Mouse (Mus musculus): ENCODE measurements around the gene Spata3. TPM values are rescaled to one million over a fixed set of nuclear protein-coding genes. Genes with fewer than 3 reads are reported as not detected.
"Not testable (repeated sequence)": the region's sequence is repeated elsewhere in the genome, so short reads cannot be mapped to it uniquely, and the experiment has no call there.

Spata3 gene
- polyA plus RNA-seq, 1 experiment from 2014 or later, result not detected

DNA sequence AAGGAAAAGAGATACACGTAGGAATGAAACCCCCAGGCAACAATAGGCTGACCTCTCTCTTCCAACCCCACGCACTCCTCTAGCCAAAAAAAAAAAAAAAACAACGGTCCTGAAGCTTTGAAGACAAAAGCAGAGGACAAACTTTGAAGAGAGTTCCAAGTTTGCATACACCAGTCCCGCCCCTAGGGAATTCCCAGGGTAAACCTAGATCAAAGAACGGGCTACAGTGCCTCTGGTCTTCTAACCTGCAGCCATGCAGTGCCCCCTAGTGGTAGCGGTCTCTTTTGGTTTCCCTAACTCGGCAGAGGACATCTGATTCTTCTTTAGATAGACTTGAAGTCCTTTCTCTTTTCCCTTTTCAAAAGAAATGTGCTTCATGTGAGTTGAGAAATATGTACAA is 8.8 kb upstream of the Spata3 start:
- no peak overlapping the region for H3K9ac ChIP-seq (ENCODE audit: low read depth, low read length)
- WGBS, result under 1% methylated on average over 7 of the region's 7 CpGs
- H3K4me3 ChIP-seq (ENCODE audit: low read depth, low read length), result no peak overlapping the region
- H3K9me3 ChIP-seq (ENCODE audit: control insufficient read depth, low read length), result no peaks in the 10 kb centered on the region
- no peak overlapping the region for H3K4me2 ChIP-seq (replicated peaks; ENCODE audit: low read depth, low read length)
- H3K36me3 ChIP-seq (ENCODE audit: control insufficient read depth, insufficient read depth, low read length), result no peaks in the 10 kb centered on the region
- no peaks in the 10 kb centered on the region for H3K27me3 ChIP-seq (ENCODE audit: control insufficient read depth, insufficient read depth, low read length)
- ATAC-seq (ENCODE audit: low FRiP score) (peak; percentile 78), DNase-seq (ENCODE audit: low spot score) (peak; percentile 95)
- no peaks in the 10 kb centered on the region for H3K4me1 ChIP-seq (replicated peaks; ENCODE audit: control insufficient read depth, insufficient read depth, low read length)
- H3K27ac ChIP-seq (ENCODE audit: low read depth, low read length), result no peak overlapping the region

- DNase-seq (ENCODE audit: low spot score); H3K9ac ChIP-seq (ENCODE audit: low read depth, low read length); H3K36me3 ChIP-seq (ENCODE audit: control insufficient read depth, insufficient read depth, low read length); H3K4me1 ChIP-seq (replicated peaks; ENCODE audit: control insufficient read depth, insufficient read depth, low read length); H3K4me2 ChIP-seq (replicated peaks; ENCODE audit: low read depth, low read length); H3K9me3 ChIP-seq (ENCODE audit: control insufficient read depth, low read length); H3K4me3 ChIP-seq (ENCODE audit: low read depth, low read length); ATAC-seq (ENCODE audit: low FRiP score); H3K27ac ChIP-seq (ENCODE audit: low read depth, low read length): not testable (repeated sequence)
- H3K27me3 ChIP-seq (ENCODE audit: control insufficient read depth, insufficient read depth, low read length), result peaks cover 19% of the 10 kb centered on the region
- WGBS, result 87% methylated on average over 9 of the region's 9 CpGs
These were observed 858 bp upstream of the Spata3 start for GRCm38 (mm10) chr1:86015758-86016157.

- Histone ChIP-seq H3K36me3 (ENCODE audit: control insufficient read depth, insufficient read depth, low read length) (no peaks in the 10 kb centered on the region), H3K27ac (ENCODE audit: low read depth, low read length) (no peak overlapping the region), H3K4me3 (ENCODE audit: low read depth, low read length) (peak overlapping the region; percentile 47), H3K4me1 (replicated peaks; ENCODE audit: control insufficient read depth, insufficient read depth, low read length) (no peaks in the 10 kb centered on the region; the same call in 1 of the 2 replicates), H3K9ac (ENCODE audit: low read depth, low read length) (peak overlapping the region; percentile 67), H3K4me2 (replicated peaks; ENCODE audit: low read depth, low read length) (peak overlapping the region; percentile 95), H3K27me3 (ENCODE audit: control insufficient read depth, insufficient read depth, low read length) (peaks cover 19% of the 10 kb centered on the region), H3K9me3 (ENCODE audit: control insufficient read depth, low read length) (no peaks in the 10 kb centered on the region)
- WGBS, result 4% methylated on average over 60 of the region's 60 CpGs
- ATAC-seq (ENCODE audit: low FRiP score) (peak; percentile 76), DNase-seq (ENCODE audit: low spot score) (peak; percentile 78)
These were observed 1.8 kb downstream of the Spata3 start for GRCm38 (mm10) chr1:86018235-86019055.

- no peak overlapping the region for H3K27ac ChIP-seq (ENCODE audit: low read depth, low read length)
- H3K4me3 ChIP-seq (ENCODE audit: low read depth, low read length), result no peak overlapping the region
- no peak overlapping the region for H3K9ac ChIP-seq (ENCODE audit: low read depth, low read length)
- ATAC-seq (ENCODE audit: low FRiP score) (no peak), DNase-seq (ENCODE audit: low spot score) (peak; percentile 13)
- H3K36me3 ChIP-seq (ENCODE audit: control insufficient read depth, insufficient read depth, low read length), result no peaks in the 10 kb centered on the region
- H3K27me3 ChIP-seq (ENCODE audit: control insufficient read depth, insufficient read depth, low read length), result peaks cover 19% of the 10 kb centered on the region
- 68% methylated on average over 11 of the region's 11 CpGs for WGBS
- no peaks in the 10 kb centered on the region; the same call in 1 of the 2 replicates for H3K4me1 ChIP-seq (replicated peaks; ENCODE audit: control insufficient read depth, insufficient read depth, low read length)
- H3K9me3 ChIP-seq (ENCODE audit: control insufficient read depth, low read length), result no peaks in the 10 kb centered on the region
- no peak overlapping the region for H3K4me2 ChIP-seq (replicated peaks; ENCODE audit: low read depth, low read length)
These were observed 4.9 kb downstream of the Spata3 start for GRCm38 (mm10) chr1:86021365-86021989.

GRCm38 (mm10) chr1:86032273-86032987 is 15.8 kb downstream of the Spata3 start:
- Histone ChIP-seq H3K4me1 (replicated peaks; ENCODE audit: control insufficient read depth, insufficient read depth, low read length) (no peaks in the 10 kb centered on the region; the same call in 1 of the 2 replicates), H3K36me3 (ENCODE audit: control insufficient read depth, insufficient read depth, low read length) (no peaks in the 10 kb centered on the region), H3K4me2 (replicated peaks; ENCODE audit: low read depth, low read length) (no peak overlapping the region), H3K27me3 (ENCODE audit: control insufficient read depth, insufficient read depth, low read length) (no peaks in the 10 kb centered on the region), H3K4me3 (ENCODE audit: low read depth, low read length) (no peak overlapping the region), H3K27ac (ENCODE audit: low read depth, low read length) (0 out of 2 replicates have a peak overlapping the region, but pooled peaks have one; percentile 30), H3K9me3 (ENCODE audit: control insufficient read depth, low read length) (no peaks in the 10 kb centered on the region), H3K9ac (ENCODE audit: low read depth, low read length) (no peak overlapping the region)
- WGBS, result 6% methylated on average over 11 of the region's 11 CpGs
- DNase-seq (ENCODE audit: low spot score) (peak; percentile 22), ATAC-seq (ENCODE audit: low FRiP score) (peak; percentile 47; the same call in 1 of the 2 replicates)

GRCm38 (mm10) chr1:86038191-86038951 is 21.8 kb downstream of the Spata3 start:
- no peaks in the 10 kb centered on the region for H3K27me3 ChIP-seq (ENCODE audit: control insufficient read depth, insufficient read depth, low read length)
- no peak for DNase-seq (ENCODE audit: low spot score)
- no peak for ATAC-seq (ENCODE audit: low FRiP score)
- no peak overlapping the region for H3K4me3 ChIP-seq (ENCODE audit: low read depth, low read length)
- 82% methylated on average over 3 of the region's 3 CpGs for WGBS
- H3K27ac ChIP-seq (ENCODE audit: low read depth, low read length), result no peak overlapping the region
- H3K9me3 ChIP-seq (ENCODE audit: control insufficient read depth, low read length), result no peaks in the 10 kb centered on the region
- no peaks in the 10 kb centered on the region for H3K36me3 ChIP-seq (ENCODE audit: control insufficient read depth, insufficient read depth, low read length)
- no peak overlapping the region for H3K4me2 ChIP-seq (replicated peaks; ENCODE audit: low read depth, low read length)
- no peak overlapping the region for H3K9ac ChIP-seq (ENCODE audit: low read depth, low read length)
- H3K4me1 ChIP-seq (replicated peaks; ENCODE audit: control insufficient read depth, insufficient read depth, low read length), result no peaks in the 10 kb centered on the region

DNA sequence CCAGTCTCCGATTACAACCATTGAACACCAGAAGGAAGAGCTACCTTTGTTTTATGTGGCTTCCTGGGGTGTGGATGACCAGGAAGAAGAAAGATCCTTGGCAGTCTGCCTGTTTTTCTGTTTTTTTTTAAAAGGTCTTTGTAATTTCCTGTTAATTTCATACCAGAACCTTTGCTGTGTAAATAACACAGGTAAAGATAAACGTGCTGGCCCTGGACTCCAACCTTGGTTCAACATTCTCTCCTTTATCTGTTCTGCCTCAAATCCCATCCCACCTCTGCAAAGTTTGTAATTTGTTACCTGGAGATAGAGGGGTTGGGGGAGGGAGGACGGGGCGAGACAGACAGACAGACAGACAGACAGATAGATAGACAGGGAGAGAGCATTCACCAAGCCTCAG is 23.5 kb downstream of the Spata3 start:
- H3K27ac ChIP-seq (ENCODE audit: low read depth, low read length), result no peak overlapping the region
- H3K27me3 ChIP-seq (ENCODE audit: control insufficient read depth, insufficient read depth, low read length), result peaks cover 9% of the 10 kb centered on the region
- no peak overlapping the region for H3K4me3 ChIP-seq (ENCODE audit: low read depth, low read length)
- WGBS, result 72% methylated on average over 4 of the region's 4 CpGs
- no peaks in the 10 kb centered on the region for H3K4me1 ChIP-seq (replicated peaks; ENCODE audit: control insufficient read depth, insufficient read depth, low read length)
- no peaks in the 10 kb centered on the region for H3K36me3 ChIP-seq (ENCODE audit: control insufficient read depth, insufficient read depth, low read length)
- ATAC-seq (ENCODE audit: low FRiP score), result no peak
- no peak overlapping the region for H3K9ac ChIP-seq (ENCODE audit: low read depth, low read length)
- no peak for DNase-seq (ENCODE audit: low spot score)
- H3K9me3 ChIP-seq (ENCODE audit: control insufficient read depth, low read length), result no peaks in the 10 kb centered on the region
- H3K4me2 ChIP-seq (replicated peaks; ENCODE audit: low read depth, low read length), result no peak overlapping the region

GRCm38 (mm10) chr1:86040817-86041216 is 24.2 kb downstream of the Spata3 start:
- peaks cover 12% of the 10 kb centered on the region for H3K27me3 ChIP-seq (ENCODE audit: control insufficient read depth, insufficient read depth, low read length)
- no peaks in the 10 kb centered on the region for H3K4me1 ChIP-seq (replicated peaks; ENCODE audit: control insufficient read depth, insufficient read depth, low read length)
- WGBS, result 92% methylated on average over 3 of the region's 3 CpGs
- no peak overlapping the region for H3K4me3 ChIP-seq (ENCODE audit: low read depth, low read length)
- no peaks in the 10 kb centered on the region for H3K36me3 ChIP-seq (ENCODE audit: control insufficient read depth, insufficient read depth, low read length)
- no peaks in the 10 kb centered on the region for H3K9me3 ChIP-seq (ENCODE audit: control insufficient read depth, low read length)
- no peak overlapping the region for H3K27ac ChIP-seq (ENCODE audit: low read depth, low read length)
- no peak overlapping the region for H3K4me2 ChIP-seq (replicated peaks; ENCODE audit: low read depth, low read length)
- no peak for ATAC-seq (ENCODE audit: low FRiP score)
- H3K9ac ChIP-seq (ENCODE audit: low read depth, low read length), result no peak overlapping the region
- no peak for DNase-seq (ENCODE audit: low spot score)
